Mouse (Mus musculus): ENCODE data around the gene Ube4a.

GRCm38 (mm10) chr9:44983001-44983400 lies 17.6 kb upstream of the Ube4a start:
- TF ChIP-seq POLR2A (IDR thresholded peaks at IDR 0.05; ENCODE audit: control insufficient read depth, low read depth, low read length) (no peak), CTCF (IDR thresholded peaks at IDR 0.05; ENCODE audit: control insufficient read depth, insufficient read depth, insufficient replicate concordance, low read depth, low read length) (no peak)

Data from testis, adult 2 months (tissue).